Mouse (Mus musculus) hindbrain, embryonic 14.5 days (tissue): ENCODE measurements around the gene Aacs. TPM values are rescaled to one million over a fixed set of nuclear protein-coding genes. Genes with fewer than 3 reads are reported as not detected.

Experiments
- microRNA-seq: library from miRNA; unstranded; fragments of <30 nt; microRNA quantifications from one replicate; pipeline ENCODE4, GENCODE M21; 2016
- polyA plus RNA-seq: library from polyadenylated mRNA; unstranded; fragments of >200 nt; fragmentation: Nextera tagmentation; extraction: Ambion mirVana; gene quantifications from 2 replicates; pipeline ENCODE4 v1.2.1, GENCODE M21; 2014

Gene Aacs
- polyA plus RNA-seq, 1 experiment from 2014 or later: 75.5 TPM

Small RNA genes lying within 50 kb of the gene (microRNA-seq; reads per million reads assigned to microRNA genes)
- not detected for gene Gm27551

Other genes with a start within 250 kb of the Aacs start
- gene Scarb1, start 134.7 kb upstream of the Aacs start, polyA plus RNA-seq: 36.5 and 39.9 TPM in 2 replicates
- 0.63 TPM in 1 of 2 replicates, not detected in the other for gene Gm10382, start 86.5 kb upstream of the Aacs start, polyA plus RNA-seq
- gene Ubc, start 85.6 kb upstream of the Aacs start, polyA plus RNA-seq: 1,333 and 1,355 TPM in 2 replicates
- gene Dhx37, start 41.7 kb upstream of the Aacs start, polyA plus RNA-seq: 6.8 and 10.2 TPM in 2 replicates
- gene Bri3bp, start 34.2 kb upstream of the Aacs start, polyA plus RNA-seq: 34.3 and 36.7 TPM in 2 replicates
- gene Tmem132b, start 56.0 kb downstream of the Aacs start, polyA plus RNA-seq: 6.3 and 7.9 TPM in 2 replicates